Mouse (Mus musculus) cerebellum, adult 2 months (tissue): ENCODE results near the gene Cdk5rap1.

Source experiments
- CTCF ChIP-seq: fragments of 200-500 bp; IDR thresholded peaks from 2 replicates; pipeline ENCODE4 v1.5.1; 2011; ENCODE audit warnings: low read depth, mild to moderate bottlenecking, control low read depth, low read length, moderate library complexity, borderline replicate concordance; ENCODE audit not compliant: insufficient read depth
- POLR2A ChIP-seq: fragments of 200-500 bp; IDR thresholded peaks from 2 replicates; pipeline ENCODE4 v1.6.1; 2011; ENCODE audit warnings: low read length, control low read depth, borderline replicate concordance; ENCODE audit not compliant: insufficient read depth

DNA sequence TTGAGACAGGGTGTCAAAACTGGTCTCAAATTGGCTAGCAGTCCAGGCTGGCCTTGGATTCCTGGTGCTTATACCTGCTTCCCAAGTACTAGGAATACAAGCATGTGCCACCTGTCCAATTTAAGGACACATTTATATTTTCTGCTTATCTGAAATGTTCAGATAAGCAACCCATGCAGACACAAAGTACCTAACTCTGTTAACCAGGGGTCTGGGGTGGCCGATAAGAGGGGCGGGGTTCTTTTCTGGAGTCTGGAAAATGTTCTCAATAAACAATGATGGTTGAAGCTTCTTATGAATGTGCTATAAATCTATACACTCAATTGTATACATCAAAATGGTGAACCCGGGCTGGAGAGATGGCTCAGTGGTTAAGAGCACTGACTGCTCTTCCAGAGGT is 46.0 kb downstream of the Cdk5rap1 start:
- TF ChIP-seq CTCF (no peak), POLR2A (no peak)
